Mouse (Mus musculus): ENCODE data around the gene Vmn2r23.
A peak's percentile ranks its signal among the peaks of the same experiment; 100 is the strongest.

Vmn2r23 gene

GRCm38 (mm10) chr6:123702370-123702769, at the start of gene Vmn2r23:
TSS of gene Vmn2r23 (plus strand) at chr6:123702670.
- DNase-seq (ENCODE audit: low read depth, low spot score): no peak

GRCm38 (mm10) chr6:123657040-123657439, 45.4 kb upstream of the Vmn2r23 start:
- peak; percentile 56 for DNase-seq (ENCODE audit: low read depth, low spot score)

GRCm38 (mm10) chr6:123696639-123697038, 5.8 kb upstream of the Vmn2r23 start:
- DNase-seq (ENCODE audit: low read depth, low spot score): peak; percentile 62

GRCm38 (mm10) chr6:123697213-123697612, 5.3 kb upstream of the Vmn2r23 start:
- DNase-seq (ENCODE audit: low read depth, low spot score): peak; percentile 82

- no peak for DNase-seq (ENCODE audit: low read depth, low spot score)
Observed at GRCm38 (mm10) chr6:123770031-123770430, 67.6 kb downstream of the Vmn2r23 start.

GRCm38 (mm10) chr6:123778579-123778978, 76.1 kb downstream of the Vmn2r23 start, which contains the start of gene Vmn2r24:
TSS of gene Vmn2r24 (plus strand) at chr6:123778879.
- no peak for DNase-seq (ENCODE audit: low read depth, low spot score)

GRCm38 (mm10) chr6:123784857-123785256, 82.4 kb downstream of the Vmn2r23 start:
- peak; percentile 51 for DNase-seq (ENCODE audit: low read depth, low spot score)

GRCm38 (mm10) chr6:123793746-123794145, 91.3 kb downstream of the Vmn2r23 start:
- DNase-seq (ENCODE audit: low read depth, low spot score): peak; percentile 73

All from ZHBTc4 (cell line).